8 mouse cellular contexts compared by ENCODE assay signal in the genomic region with DNA sequence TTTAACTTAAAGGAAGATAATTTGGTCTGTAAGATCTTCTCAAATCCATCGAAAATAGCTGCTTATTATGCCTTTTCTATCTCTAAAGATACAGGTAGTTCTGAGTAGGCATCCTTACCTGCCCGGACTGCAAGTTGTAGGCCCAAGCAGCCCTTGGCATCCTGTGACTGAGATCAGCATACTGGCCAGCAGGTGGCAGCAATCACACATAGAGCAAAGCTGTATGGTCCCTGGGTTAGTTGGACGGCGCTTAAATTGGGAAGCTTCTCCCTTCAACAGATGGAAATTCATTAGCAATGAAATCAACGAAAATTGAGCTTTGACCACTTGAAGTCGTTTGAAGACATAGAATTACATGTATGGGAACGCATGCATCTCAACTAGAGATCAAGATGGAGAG.
A peak's percentile ranks its signal among the peaks of the same experiment; 100 is the strongest.
DNase-seq lines count a peak whose midpoint lies in the region; ATAC-seq and TF ChIP-seq lines count a peak whose summit lies in the region.
"Had no signal": no experiment of that assay in that cellular context is flagged by ENCODE, and none has a peak within 500 bp of the region (broad histone marks: within the 10 kb centered on the region; RNA-seq: fewer than 3 reads in every experiment).

No protein-coding gene starts in this region.

- ATAC-seq in megakaryocyte, adult 5-6 weeks (ENCODE audit: poor library complexity, severe bottlenecking), result peak; percentile 86

- peak; percentile 78 for DNase-seq in ZHBTc4 (ENCODE audit: low read depth, low spot score)
- DNase-seq in cerebellum, postnatal 4 days (ENCODE audit: low spot score in 2 of 2), result peak; percentile 69 to 75
- DNase-seq in heart, adult 8-10 months (ENCODE audit: low spot score), result peak; percentile 62
- DNase-seq in layer of hippocampus, adult 9-11 months, result peak; percentile 64
- peak; percentile 41 to 49 for DNase-seq in spleen, postnatal 36 days (ENCODE audit: low spot score in 2 of 2)

- no peaks in the 10 kb centered on the region for H3K9me3 ChIP-seq in ES-Bruce4 (replicated peaks; ENCODE audit: control insufficient read depth, insufficient read depth, low read length, poor library complexity, severe bottlenecking)
- H3K9me3 ChIP-seq: midbrain, embryonic 12.5 days had no signal

- TF ChIP-seq CTCF in ES-Bruce4 (IDR thresholded peaks at IDR 0.05; ENCODE audit: low read depth, low read length), result peak; percentile 94

- no peak overlapping the region for H3K9ac ChIP-seq in ES-Bruce4 (ENCODE audit: low read depth, poor library complexity, severe bottlenecking)
- H3K9ac ChIP-seq: midbrain, embryonic 12.5 days had no signal

- no peak overlapping the region for H3K4me3 ChIP-seq in ES-Bruce4 (ENCODE audit: low read depth, low read length)
- H3K4me3 ChIP-seq: midbrain, embryonic 12.5 days had no signal

- no peak for TF ChIP-seq POLR2A in ES-Bruce4 (IDR thresholded peaks at IDR 0.05; ENCODE audit: insufficient read depth, low read length)

- H3K4me1 ChIP-seq in ES-Bruce4 (ENCODE audit: control insufficient read depth, insufficient read depth, low read length), result no peaks in the 10 kb centered on the region
- H3K4me1 ChIP-seq: midbrain, embryonic 12.5 days had no signal

- no peaks in the 10 kb centered on the region for H3K36me3 ChIP-seq in ES-Bruce4 (ENCODE audit: control insufficient read depth, insufficient read depth, low read length, poor library complexity, severe bottlenecking)
- H3K36me3 ChIP-seq: midbrain, embryonic 12.5 days had no signal

- no peak overlapping the region for H3K27ac ChIP-seq in ES-Bruce4 (ENCODE audit: insufficient read depth, low read length)
- H3K27ac ChIP-seq: midbrain, embryonic 12.5 days had no signal

- no peaks in the 10 kb centered on the region for H3K27me3 ChIP-seq in ES-Bruce4 (ENCODE audit: control insufficient read depth, insufficient read depth, low read length, poor library complexity, severe bottlenecking)
- H3K27me3 ChIP-seq: midbrain, embryonic 12.5 days had no signal

- no peak for TF ChIP-seq EP300 in ES-Bruce4 (IDR thresholded peaks at IDR 0.05; ENCODE audit: insufficient read depth, low read depth, low read length)
